Mouse (Mus musculus) midbrain, embryonic 11.5 days (tissue): ENCODE measurements around the gene Cab39. TPM values are rescaled to one million over a fixed set of nuclear protein-coding genes. Genes with fewer than 3 reads are reported as not detected.
A peak's percentile ranks its signal among the peaks of the same experiment; 100 is the strongest.

Source experiments
- ATAC-seq: fragments of 200-750 bp; cut with Nextera tagmentation; 2 replicates; pipeline ENCODE4 v1.8.0; 2017; ENCODE audit warnings: moderate TSS enrichment, moderate library complexity; ENCODE audit not compliant: low FRiP score
- DNase-seq: peaks from one replicate; pipeline ENCODE4 v3.0.0; 2015; ENCODE audit warnings: low spot score; ENCODE audit errors: missing footprints
- H3K27ac ChIP-seq: fragments of 300-500 bp; sonication (generic); 2 replicates; pipeline ENCODE4 v1.5.1; 2014; ENCODE audit warnings: low read depth, low read length
- H3K27me3 ChIP-seq: fragments of 300-500 bp; sonication (generic); 2 replicates; pipeline ENCODE4 v1.6.1; 2014; ENCODE audit warnings: mild to moderate bottlenecking, low read length, moderate library complexity, mixed read lengths; ENCODE audit not compliant: control insufficient read depth, insufficient read depth
- H3K36me3 ChIP-seq: fragments of 300-500 bp; sonication (generic); 2 replicates; pipeline ENCODE4 v1.6.1; 2014; ENCODE audit warnings: mild to moderate bottlenecking, low read length, moderate library complexity, mixed read lengths; ENCODE audit not compliant: control insufficient read depth, insufficient read depth
- H3K4me1 ChIP-seq: fragments of 300-500 bp; sonication (generic); 2 replicates; pipeline ENCODE4 v1.6.1; 2014; ENCODE audit warnings: low read length; ENCODE audit not compliant: control insufficient read depth, insufficient read depth
- H3K4me2 ChIP-seq: fragments of 300-500 bp; sonication (generic); 2 replicates; pipeline ENCODE4 v1.6.1; 2014; ENCODE audit warnings: mild to moderate bottlenecking, moderate library complexity
- H3K4me3 ChIP-seq: fragments of 300-500 bp; sonication (generic); 2 replicates; pipeline ENCODE4 v1.5.1; 2014; ENCODE audit warnings: low read depth, low read length
- H3K9ac ChIP-seq: fragments of 300-500 bp; sonication (generic); 2 replicates; pipeline ENCODE4 v1.6.1; 2014; ENCODE audit warnings: low read length
- H3K9me3 ChIP-seq: fragments of 300-500 bp; sonication (generic); 2 replicates; pipeline ENCODE4 v1.6.1; 2016; ENCODE audit warnings: low read length; ENCODE audit not compliant: control insufficient read depth
- WGBS: fragments of 180-500 bp; shearing (Covaris S2); extraction: QIAGEN DNeasy Blood & Tissue Kit; methylation state at CpG from one replicate; pipeline ENCODE4 v1.1.7; 2014; 5-methylcytosine and 5-hydroxymethylcytosine counted together
- polyA plus RNA-seq: library from polyadenylated mRNA; unstranded; fragments of >200 nt; fragmentation: Nextera tagmentation; extraction: Ambion mirVana; gene quantifications from 2 replicates; pipeline ENCODE4 v1.2.1, GENCODE M21; 2014

The Cab39 gene
- polyA plus RNA-seq, 1 experiment from 2014 or later = 68.0 TPM

GRCm38 (mm10) chr1:85776154-85776553, 17.1 kb upstream of the Cab39 start:
- Histone ChIP-seq H3K4me3 (no peak overlapping the region), H3K9me3 (no peaks in the 10 kb centered on the region), H3K9ac (no peak overlapping the region), H3K27ac (no peak overlapping the region), H3K27me3 (no peaks in the 10 kb centered on the region), H3K4me1 (no peaks in the 10 kb centered on the region), H3K4me2 (no peak overlapping the region), H3K36me3 (no peaks in the 10 kb centered on the region)
- DNase-seq = no peak
- no peak for ATAC-seq
- 57% methylated on average over 10 of the region's 10 CpGs for WGBS

GRCm38 (mm10) chr1:85778436-85778835, 14.8 kb upstream of the Cab39 start, which contains the start of gene A630001G21Rik:
Gene A630001G21Rik (minus strand): TSS chr1:85778643.
- Histone ChIP-seq H3K4me3 (no peak within 1 kb of the TSS), H3K4me2 (no peak within 1 kb of the TSS), H3K27me3 (no peaks in the 10 kb centered on the region), H3K9ac (no peak within 1 kb of the TSS), H3K9me3 (no peaks in the 10 kb centered on the region), H3K36me3 (no peaks in the 10 kb centered on the region), H3K27ac (no peak within 1 kb of the TSS), H3K4me1 (no peaks in the 10 kb centered on the region)
- 94% methylated on average over 4 of the region's 4 CpGs for WGBS
- ATAC-seq = no peak
- no peak for DNase-seq

GRCm38 (mm10) chr1:85779012-85779411, 14.2 kb upstream of the Cab39 start:
- WGBS = 68% methylated on average over 3 of the region's 3 CpGs
- no peak for ATAC-seq
- Histone ChIP-seq H3K4me3 (no peak overlapping the region), H3K4me2 (no peak overlapping the region), H3K9ac (no peak overlapping the region), H3K36me3 (no peaks in the 10 kb centered on the region), H3K27ac (no peak overlapping the region), H3K4me1 (no peaks in the 10 kb centered on the region), H3K27me3 (no peaks in the 10 kb centered on the region), H3K9me3 (no peaks in the 10 kb centered on the region)
- DNase-seq = no peak

GRCm38 (mm10) chr1:85779428-85780180, 13.6 kb upstream of the Cab39 start:
- Histone ChIP-seq H3K27me3 (no peaks in the 10 kb centered on the region), H3K4me3 (no peak overlapping the region), H3K9ac (no peak overlapping the region), H3K4me1 (no peaks in the 10 kb centered on the region), H3K4me2 (no peak overlapping the region), H3K9me3 (no peaks in the 10 kb centered on the region), H3K27ac (no peak overlapping the region), H3K36me3 (no peaks in the 10 kb centered on the region)
- 75% methylated on average over 4 of the region's 4 CpGs for WGBS
- DNase-seq (no peak), ATAC-seq (no peak)

- no peaks in the 10 kb centered on the region for H3K27me3 ChIP-seq
- no peak for ATAC-seq
- no peaks in the 10 kb centered on the region for H3K36me3 ChIP-seq
- no peaks in the 10 kb centered on the region for H3K9me3 ChIP-seq
- H3K4me3 ChIP-seq = no peak overlapping the region
- no peak overlapping the region for H3K4me2 ChIP-seq
- no peak overlapping the region for H3K9ac ChIP-seq
- 75% methylated on average over 3 of the region's 3 CpGs for WGBS
- H3K27ac ChIP-seq = no peak overlapping the region
- peaks cover 3% of the 10 kb centered on the region; the same call in 1 of the 2 replicates for H3K4me1 ChIP-seq
- no peak for DNase-seq
These were observed 2.7 kb upstream of the Cab39 start for GRCm38 (mm10) chr1:85790565-85790964.

- H3K4me3 ChIP-seq = no peak overlapping the region
- peak; percentile 67 for DNase-seq
- WGBS = 90% methylated on average over 3 of the region's 3 CpGs
These were observed 1.8 kb upstream of the Cab39 start for GRCm38 (mm10) chr1:85791476-85791875.

GRCm38 (mm10) chr1:85794106-85794771, 998 bp downstream of the Cab39 start:
- H3K4me1 ChIP-seq = peaks cover 3% of the 10 kb centered on the region
- peak overlapping the region; percentile 98 for H3K9ac ChIP-seq
- no peaks in the 10 kb centered on the region for H3K9me3 ChIP-seq
- H3K27ac ChIP-seq = peak overlapping the region; percentile 95; the same call in 1 of the 2 replicates
- DNase-seq = peak; percentile 95
- WGBS = under 1% methylated on average over 38 of the region's 38 CpGs
- H3K4me3 ChIP-seq = peak overlapping the region; percentile 98
- peak; percentile 10; the same call in 1 of the 2 replicates for ATAC-seq
- no peaks in the 10 kb centered on the region for H3K36me3 ChIP-seq
- no peaks in the 10 kb centered on the region for H3K27me3 ChIP-seq
- H3K4me2 ChIP-seq = peak overlapping the region; percentile 79

More at GRCm38 (mm10) chr1:85791476-85791875, 1.8 kb upstream of the Cab39 start:
- H3K27me3 ChIP-seq = no peaks in the 10 kb centered on the region
- H3K9ac ChIP-seq = no peak overlapping the region
- no peak for ATAC-seq
- no peak overlapping the region for H3K4me2 ChIP-seq
- H3K36me3 ChIP-seq = no peaks in the 10 kb centered on the region
- H3K27ac ChIP-seq = no peak overlapping the region
- H3K9me3 ChIP-seq = no peaks in the 10 kb centered on the region
- H3K4me1 ChIP-seq = peaks cover 3% of the 10 kb centered on the region; the same call in 1 of the 2 replicates

GRCm38 (mm10) chr1:85795196-85795595, 2.0 kb downstream of the Cab39 start:
- Histone ChIP-seq H3K27ac (no peak overlapping the region), H3K4me1 (peaks cover 3% of the 10 kb centered on the region), H3K27me3 (no peaks in the 10 kb centered on the region), H3K9me3 (no peaks in the 10 kb centered on the region), H3K9ac (no peak overlapping the region), H3K36me3 (no peaks in the 10 kb centered on the region), H3K4me3 (no peak overlapping the region), H3K4me2 (0 out of 2 replicates have a peak overlapping the region, but pooled peaks have one; percentile 3)
- WGBS = 74% methylated on average over 3 of the region's 3 CpGs
- ATAC-seq (no peak), DNase-seq (peak; percentile 75)

GRCm38 (mm10) chr1:85799776-85800175, 6.5 kb downstream of the Cab39 start:
- 81% methylated on average over 1 of the region's 1 CpGs for WGBS
- no peak overlapping the region for H3K27ac ChIP-seq
- ATAC-seq (no peak), DNase-seq (peak; percentile 75)
- no peaks in the 10 kb centered on the region for H3K27me3 ChIP-seq
- H3K4me3 ChIP-seq = no peak overlapping the region
- no peaks in the 10 kb centered on the region for H3K36me3 ChIP-seq
- no peaks in the 10 kb centered on the region for H3K9me3 ChIP-seq
- H3K4me2 ChIP-seq = no peak overlapping the region
- H3K9ac ChIP-seq = no peak overlapping the region
- peaks cover under 1% of the 10 kb centered on the region for H3K4me1 ChIP-seq
